Mouse (Mus musculus): ENCODE measurements around the gene Ttc24. TPM values are rescaled to one million over a fixed set of nuclear protein-coding genes. Genes with fewer than 3 reads are reported as not detected.

Ttc24 gene
- polyA plus RNA-seq, 2 experiments, result not detected

DNA sequence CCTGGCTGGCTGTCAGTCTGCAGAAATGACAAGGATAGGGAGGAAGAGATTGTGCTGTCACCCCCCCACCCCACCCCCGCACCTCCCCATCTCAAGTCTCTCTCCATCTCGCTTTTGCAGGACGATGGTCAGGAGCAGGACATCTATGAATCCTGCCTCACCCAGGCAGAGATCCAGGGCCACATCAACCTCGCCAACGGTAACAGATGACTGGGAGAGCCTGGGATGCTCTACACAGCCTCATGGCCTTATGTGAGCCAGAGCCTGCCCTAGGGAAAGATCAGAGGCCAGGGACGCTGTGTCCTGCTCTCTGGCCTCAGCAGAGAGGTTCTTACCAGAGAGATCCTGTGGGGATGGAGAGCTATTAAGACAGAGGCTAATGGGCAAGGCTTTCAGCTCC lies 12.5 kb upstream of the Ttc24 start:
- ATAC-seq (ENCODE audit: insufficient read depth), result no peak
- H3K4me1 ChIP-seq (replicated peaks; ENCODE audit: control insufficient read depth in 2 of 2, insufficient read depth in 2 of 2, low read length in 1 of 2), result no peaks in the 10 kb centered on the region
- no peak overlapping the region for H3K4me2 ChIP-seq (ENCODE audit: low read depth)
- TF ChIP-seq CTCF (IDR thresholded peaks at IDR 0.05; ENCODE audit: low read depth) (no peak), EP300 (IDR thresholded peaks at IDR 0.05; ENCODE audit: low read depth) (no peak)
- H3K27me3 ChIP-seq (ENCODE audit: control insufficient read depth, insufficient read depth, low read length), result no peaks in the 10 kb centered on the region
- WGBS (ENCODE audit: insufficient replicate concordance), result 85% methylated on average over 6 of the region's 6 CpGs
- H3K9ac ChIP-seq (replicated peaks), result no peak overlapping the region
- H3K27ac ChIP-seq, result no peak overlapping the region
- H3K9me3 ChIP-seq (ENCODE audit: control insufficient read depth, low read length), result no peaks in the 10 kb centered on the region
- H3K4me3 ChIP-seq (ENCODE audit: insufficient read depth in 1 of 2, low read depth in 2 of 2, low read length in 2 of 2), result no peak overlapping the region
- no peak for DNase-seq (ENCODE audit: low read depth in 3 of 3, low spot score in 3 of 3)
- peaks cover 8% of the 10 kb centered on the region for H3K36me3 ChIP-seq (replicated peaks; ENCODE audit: control insufficient read depth, insufficient read depth, low read depth)

DNA sequence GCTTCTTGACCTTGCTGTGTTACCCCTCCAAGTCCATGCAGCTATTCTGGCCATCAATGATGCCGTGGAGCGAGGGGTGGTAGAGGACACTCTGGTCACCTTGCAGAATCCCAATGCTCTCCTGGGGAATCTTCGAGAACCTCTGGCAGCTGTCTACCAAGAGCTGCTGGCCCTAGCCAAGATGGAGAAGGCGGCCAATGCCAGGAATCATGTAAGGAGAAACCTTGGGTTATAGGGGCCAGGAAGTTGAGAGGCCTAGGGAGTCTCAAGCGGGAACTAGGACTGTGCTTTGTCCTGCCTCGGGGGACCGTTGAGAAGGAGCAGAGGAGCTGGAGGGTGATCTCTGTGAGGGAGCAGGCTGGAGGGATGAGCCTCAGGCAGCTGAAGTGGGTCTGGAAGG lies 12.0 kb upstream of the Ttc24 start:
- Histone ChIP-seq H3K4me1 (replicated peaks; ENCODE audit: control insufficient read depth in 2 of 2, insufficient read depth in 2 of 2, low read length in 1 of 2) (no peaks in the 10 kb centered on the region), H3K4me2 (ENCODE audit: low read depth) (no peak overlapping the region), H3K36me3 (replicated peaks; ENCODE audit: control insufficient read depth, insufficient read depth, low read depth) (peaks cover 8% of the 10 kb centered on the region), H3K9me3 (ENCODE audit: control insufficient read depth, low read length) (no peaks in the 10 kb centered on the region), H3K27ac (no peak overlapping the region), H3K4me3 (ENCODE audit: insufficient read depth in 1 of 2, low read depth in 2 of 2, low read length in 2 of 2) (no peak overlapping the region), H3K9ac (replicated peaks) (no peak overlapping the region), H3K27me3 (ENCODE audit: control insufficient read depth, insufficient read depth, low read length) (no peaks in the 10 kb centered on the region)
- no peak for DNase-seq (ENCODE audit: low read depth in 3 of 3, low spot score in 3 of 3)
- TF ChIP-seq CTCF (IDR thresholded peaks at IDR 0.05; ENCODE audit: low read depth) (no peak), EP300 (IDR thresholded peaks at IDR 0.05; ENCODE audit: low read depth) (no peak)
- no peak for ATAC-seq (ENCODE audit: insufficient read depth)
- 87% methylated on average over 7 of the region's 7 CpGs for WGBS (ENCODE audit: insufficient replicate concordance)

DNA sequence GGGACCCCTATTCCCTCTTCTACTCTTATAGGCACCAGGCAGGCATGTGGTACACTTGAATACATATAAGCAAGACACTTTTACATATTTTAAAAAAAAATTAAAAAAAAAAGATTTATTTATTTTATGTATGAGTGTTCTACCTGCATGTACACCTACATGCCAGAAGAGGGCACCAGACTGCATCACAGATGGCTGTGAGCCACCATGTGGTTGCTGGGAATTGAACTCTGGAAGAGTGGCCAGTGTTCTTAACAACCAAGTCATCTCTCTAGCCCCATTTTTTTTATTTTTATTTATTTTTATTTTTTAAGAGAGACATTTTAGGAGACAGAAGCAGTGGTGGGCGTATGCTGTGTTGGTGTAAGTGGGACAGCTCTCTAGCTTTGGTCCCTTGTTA lies 9.6 kb upstream of the Ttc24 start:
- no peaks in the 10 kb centered on the region for H3K27me3 ChIP-seq (ENCODE audit: control insufficient read depth, insufficient read depth, low read length)
- no peak overlapping the region for H3K4me2 ChIP-seq (ENCODE audit: low read depth)
- peaks cover 8% of the 10 kb centered on the region for H3K36me3 ChIP-seq (replicated peaks; ENCODE audit: control insufficient read depth, insufficient read depth, low read depth)
- 66% methylated on average over 1 of the region's 1 CpGs for WGBS (ENCODE audit: insufficient replicate concordance)
- no peak overlapping the region for H3K4me3 ChIP-seq (ENCODE audit: insufficient read depth in 1 of 2, low read depth in 2 of 2, low read length in 2 of 2)
- peaks cover 2 to 5% of the 10 kb centered on the region in 2 experiments; a peak in 3 of 4 replicates for H3K4me1 ChIP-seq (replicated peaks; ENCODE audit: control insufficient read depth in 2 of 2, insufficient read depth in 2 of 2, low read length in 1 of 2)
- no peak overlapping the region for H3K27ac ChIP-seq
- H3K9me3 ChIP-seq (ENCODE audit: control insufficient read depth, low read length), result no peaks in the 10 kb centered on the region
- TF ChIP-seq CTCF (IDR thresholded peaks at IDR 0.05; ENCODE audit: low read depth) (peak; percentile 84), EP300 (IDR thresholded peaks at IDR 0.05; ENCODE audit: low read depth) (no peak)
- ATAC-seq (ENCODE audit: insufficient read depth) (no peak), DNase-seq (ENCODE audit: low read depth in 3 of 3, low spot score in 3 of 3) (no peak)
- no peak overlapping the region for H3K9ac ChIP-seq (replicated peaks)

DNA sequence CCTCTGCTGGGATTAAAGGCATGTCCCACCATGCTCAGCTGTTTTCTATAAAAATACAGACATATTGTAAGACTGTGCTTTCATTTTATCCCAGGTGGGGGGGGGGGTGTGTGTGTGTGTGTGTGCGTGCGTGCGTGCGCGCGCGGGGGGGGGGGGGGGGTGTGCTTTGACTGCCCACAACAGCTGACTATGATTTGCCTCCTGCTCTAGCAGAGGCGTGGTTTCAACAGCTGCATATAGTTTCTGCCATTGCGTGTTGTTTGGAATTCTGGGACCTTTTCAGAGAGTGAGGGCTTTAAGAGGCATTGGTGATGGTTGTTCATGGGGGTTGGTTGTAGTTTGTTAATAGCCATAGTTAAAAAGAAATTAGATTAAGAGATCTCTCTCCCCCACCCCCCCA lies 7.4 kb upstream of the Ttc24 start:
- Histone ChIP-seq H3K27ac (no peak overlapping the region), H3K4me2 (ENCODE audit: low read depth) (no peak overlapping the region), H3K36me3 (replicated peaks; ENCODE audit: control insufficient read depth, insufficient read depth, low read depth) (no peaks in the 10 kb centered on the region; the same call in 1 of the 2 replicates), H3K9me3 (ENCODE audit: control insufficient read depth, low read length) (no peaks in the 10 kb centered on the region), H3K4me3 (ENCODE audit: insufficient read depth in 1 of 2, low read depth in 2 of 2, low read length in 2 of 2) (no peak overlapping the region), H3K27me3 (ENCODE audit: control insufficient read depth, insufficient read depth, low read length) (no peaks in the 10 kb centered on the region), H3K4me1 (replicated peaks; ENCODE audit: control insufficient read depth in 2 of 2, insufficient read depth in 2 of 2, low read length in 1 of 2) (peaks cover 5 to 9% of the 10 kb centered on the region in 2 experiments; a peak in 3 of 4 replicates), H3K9ac (replicated peaks) (no peak overlapping the region)
- 73% methylated on average over 3 of the region's 9 CpGs for WGBS (ENCODE audit: insufficient replicate concordance)
- ATAC-seq (ENCODE audit: insufficient read depth) (no peak), DNase-seq (ENCODE audit: low read depth in 3 of 3, low spot score in 3 of 3) (no peak)
- TF ChIP-seq CTCF (IDR thresholded peaks at IDR 0.05; ENCODE audit: low read depth), result no peak
- TF ChIP-seq EP300 (IDR thresholded peaks at IDR 0.05; ENCODE audit: low read depth), result no peak

DNA sequence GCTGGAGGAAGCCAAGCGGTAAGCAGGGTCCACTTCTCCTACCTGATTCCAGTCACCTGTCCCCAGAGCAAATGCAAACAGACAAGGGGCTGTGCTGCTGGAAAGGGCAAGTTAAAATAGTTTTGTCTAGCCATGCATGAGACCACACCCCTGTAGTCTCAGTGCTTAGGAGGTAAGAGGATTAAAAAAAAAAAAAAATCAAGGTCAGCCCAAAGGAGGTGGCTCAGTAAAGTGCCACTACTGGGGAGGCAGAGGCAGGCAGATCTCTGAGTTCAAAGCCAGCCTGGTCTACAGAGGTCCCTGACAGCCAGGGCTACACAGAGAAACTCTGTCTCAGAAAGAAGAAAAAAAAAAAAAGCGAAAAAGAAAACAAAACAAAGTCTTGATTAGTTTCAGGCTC lies 5.9 kb upstream of the Ttc24 start:
- ATAC-seq (ENCODE audit: insufficient read depth), result no peak
- DNase-seq (ENCODE audit: low read depth in 3 of 3, low spot score in 3 of 3), result no peak
- Histone ChIP-seq H3K27ac (no peak overlapping the region), H3K4me3 (ENCODE audit: insufficient read depth in 1 of 2, low read depth in 2 of 2, low read length in 2 of 2) (no peak overlapping the region), H3K4me1 (replicated peaks; ENCODE audit: control insufficient read depth in 2 of 2, insufficient read depth in 2 of 2, low read length in 1 of 2) (peaks cover 5 to 9% of the 10 kb centered on the region in 2 experiments; a peak in 3 of 4 replicates), H3K4me2 (ENCODE audit: low read depth) (no peak overlapping the region), H3K36me3 (replicated peaks; ENCODE audit: control insufficient read depth, insufficient read depth, low read depth) (no peaks in the 10 kb centered on the region; the same call in 1 of the 2 replicates), H3K9me3 (ENCODE audit: control insufficient read depth, low read length) (no peaks in the 10 kb centered on the region), H3K9ac (replicated peaks) (no peak overlapping the region), H3K27me3 (ENCODE audit: control insufficient read depth, insufficient read depth, low read length) (no peaks in the 10 kb centered on the region)
- 81% methylated on average over 2 of the region's 2 CpGs for WGBS (ENCODE audit: insufficient replicate concordance)
- no peak for TF ChIP-seq CTCF (IDR thresholded peaks at IDR 0.05; ENCODE audit: low read depth)
- no peak for TF ChIP-seq EP300 (IDR thresholded peaks at IDR 0.05; ENCODE audit: low read depth)

All from liver, embryonic 14.5 days (tissue).